Mouse (Mus musculus): ENCODE measurements around the gene Colq.
"Not testable (repeated sequence)": the region's sequence is repeated elsewhere in the genome, so short reads cannot be mapped to it uniquely, and the experiment has no call there.

The Colq gene

GRCm38 (mm10) chr14:31591243-31591642, at the start of gene Colq:
Colq (minus strand) TSS chr14:31591343.
- DNase-seq (ENCODE audit: low spot score in 2 of 2) = no peak

DNA sequence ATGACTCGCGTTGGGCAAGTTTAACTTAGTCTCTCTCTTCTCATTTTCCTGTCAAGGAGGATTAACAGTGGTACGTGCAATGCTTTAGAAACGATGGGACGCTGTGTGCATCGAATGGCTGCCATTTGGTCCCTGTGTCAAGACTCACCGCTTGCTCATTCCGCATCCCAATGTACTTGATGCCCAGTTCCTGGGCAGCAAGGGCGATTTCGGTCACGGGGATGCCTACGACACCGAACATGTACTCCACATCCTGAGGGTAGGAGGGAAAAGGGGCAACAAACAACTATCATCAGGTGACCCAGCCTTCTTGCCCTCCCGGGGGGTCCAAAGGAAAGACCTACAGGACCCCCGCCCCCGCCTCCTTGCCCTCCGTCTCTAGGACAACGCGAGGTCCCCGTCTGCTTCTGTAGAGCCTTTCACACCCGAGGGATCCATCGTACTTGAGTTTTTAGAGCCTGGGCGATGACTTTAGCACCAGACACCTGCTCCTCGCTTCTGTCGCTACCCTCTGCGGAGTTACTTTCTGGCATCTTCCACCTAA, 49.3 kb upstream of the Colq start, which contains the start of gene Gm49387:
Gm49387 (minus strand) TSS at position 533 of the 544 bp plus-strand sequence.
- no peak for DNase-seq (ENCODE audit: low spot score in 2 of 2)

DNA sequence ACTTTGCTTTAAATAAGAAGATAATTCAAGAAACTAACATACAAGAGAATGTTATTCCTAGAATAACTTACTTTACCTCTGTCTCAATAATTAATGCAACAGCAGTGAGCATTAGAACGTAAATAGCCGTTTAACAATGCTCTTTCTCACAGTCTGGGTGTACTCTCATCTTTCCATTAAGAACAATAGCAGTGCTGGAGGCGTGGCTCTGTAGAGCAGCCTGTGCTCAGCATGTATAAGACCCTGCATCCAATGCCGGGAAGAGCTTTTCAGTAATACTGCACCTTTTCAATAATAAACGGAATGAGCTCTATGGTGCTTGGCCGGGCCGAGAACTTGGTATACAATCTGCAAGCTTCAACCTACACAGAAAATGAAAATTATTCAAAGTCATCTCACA, 39.5 kb upstream of the Colq start:
- no peak for DNase-seq (ENCODE audit: low spot score in 2 of 2)

GRCm38 (mm10) chr14:31622748-31623147, 31.6 kb upstream of the Colq start:
- DNase-seq (ENCODE audit: low spot score in 2 of 2) = peak; percentile 60 to 61

DNA sequence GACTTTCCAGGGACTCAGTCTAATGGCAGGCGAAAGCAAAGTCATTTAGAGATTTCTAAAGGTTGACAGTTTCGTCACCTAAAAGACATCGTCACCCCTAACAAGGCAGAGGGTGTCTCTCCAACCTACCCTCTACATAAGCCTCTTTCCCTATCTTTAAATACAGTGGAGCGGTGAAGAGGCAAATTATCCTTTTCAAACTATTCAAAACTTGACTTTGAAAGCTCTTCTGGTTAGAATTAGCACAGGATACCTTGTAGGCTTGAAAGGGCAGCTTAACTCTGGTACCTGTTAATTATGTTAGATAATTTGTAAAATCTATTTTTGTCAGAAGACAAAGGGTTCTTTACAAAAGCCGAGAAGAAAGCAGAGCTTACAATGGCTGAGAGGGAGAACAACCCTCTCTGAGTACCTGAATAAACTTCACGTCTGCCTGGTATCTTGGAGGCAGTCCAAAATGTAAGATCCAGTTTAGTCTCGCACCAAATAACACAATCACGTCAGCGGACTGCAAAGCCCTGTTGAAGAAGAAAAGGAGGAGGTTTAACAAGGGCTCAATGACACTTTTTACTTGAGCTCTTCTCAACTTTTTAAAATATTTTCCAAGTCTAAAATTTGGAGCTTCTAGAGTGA, 29.6 kb upstream of the Colq start:
- DNase-seq (ENCODE audit: low spot score in 2 of 2) = no peak

GRCm38 (mm10) chr14:31617997-31618396, 26.9 kb upstream of the Colq start:
- DNase-seq (ENCODE audit: low spot score in 2 of 2) = no peak

- DNase-seq (ENCODE audit: low spot score in 2 of 2) = peak in 1 of 2 experiments; percentile 42
Measured at GRCm38 (mm10) chr14:31617204-31617603, 26.1 kb upstream of the Colq start.

DNA sequence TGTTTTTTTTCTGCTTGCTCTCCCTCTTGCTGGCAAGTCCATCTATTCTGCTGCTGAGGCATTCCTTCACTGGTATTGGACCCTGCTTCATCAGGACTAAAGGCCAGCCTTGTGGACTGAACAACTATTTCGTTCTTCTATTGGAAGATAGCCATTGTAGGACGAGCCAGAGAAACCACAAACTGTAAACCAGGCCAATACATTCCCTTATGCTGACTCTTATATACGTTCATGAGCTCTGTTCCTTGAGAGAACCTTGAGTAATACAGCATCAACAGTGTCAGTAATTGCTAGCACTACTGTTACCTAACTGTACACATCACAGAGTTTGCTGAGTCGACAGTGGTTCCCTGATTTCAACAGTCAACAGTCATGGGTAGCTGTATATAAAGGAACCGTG, 22.5 kb upstream of the Colq start:
- no peak for DNase-seq (ENCODE audit: low spot score in 2 of 2)

DNA sequence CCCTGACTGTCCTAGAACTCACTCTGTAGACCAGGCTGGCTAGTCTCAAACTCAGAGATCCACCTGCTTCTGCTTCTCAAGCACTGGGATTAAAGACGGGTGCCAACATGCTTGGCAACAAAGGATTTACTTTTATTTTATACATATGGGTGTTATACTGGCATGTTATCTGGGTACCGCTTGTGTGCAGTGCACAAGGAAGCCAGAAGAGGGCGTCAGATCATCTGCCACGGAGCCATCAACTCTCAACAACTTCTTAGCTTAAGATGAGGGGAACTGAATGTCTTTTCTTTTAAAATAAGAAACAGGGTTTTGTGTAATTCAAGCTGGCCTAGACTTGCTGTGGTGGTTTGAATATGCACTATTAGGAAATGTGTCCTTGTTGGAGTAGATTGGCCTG, 20.8 kb upstream of the Colq start:
- no peak for DNase-seq (ENCODE audit: low spot score in 2 of 2)

- no peak for DNase-seq (ENCODE audit: low spot score in 2 of 2)
Measured at GRCm38 (mm10) chr14:31605514-31605913, 14.4 kb upstream of the Colq start.

DNA sequence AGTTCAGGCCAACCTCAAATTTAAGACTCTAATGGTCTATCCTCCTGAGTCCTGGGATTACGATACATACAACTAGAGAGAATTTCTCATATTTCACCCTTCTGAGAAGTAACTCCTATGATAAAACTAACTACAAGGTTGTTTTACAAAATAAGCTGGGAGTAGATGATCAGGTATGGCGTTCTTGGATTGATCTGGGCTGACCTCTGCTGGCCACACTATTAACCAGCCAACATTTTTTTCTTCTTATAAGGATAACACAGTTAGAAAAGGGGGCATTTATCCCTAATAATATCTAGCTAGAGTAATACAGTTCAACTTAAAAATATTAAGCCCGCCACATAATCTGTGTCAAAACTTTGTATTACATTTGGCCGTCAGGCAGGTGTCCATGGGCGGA, 13.8 kb upstream of the Colq start:
- DNase-seq (ENCODE audit: low spot score in 2 of 2) = peak in 1 of 2 experiments; percentile 15

- DNase-seq (ENCODE audit: low spot score in 2 of 2) = not testable (repeated sequence)
Measured at GRCm38 (mm10) chr14:31602616-31602979, 11.5 kb upstream of the Colq start.

DNA sequence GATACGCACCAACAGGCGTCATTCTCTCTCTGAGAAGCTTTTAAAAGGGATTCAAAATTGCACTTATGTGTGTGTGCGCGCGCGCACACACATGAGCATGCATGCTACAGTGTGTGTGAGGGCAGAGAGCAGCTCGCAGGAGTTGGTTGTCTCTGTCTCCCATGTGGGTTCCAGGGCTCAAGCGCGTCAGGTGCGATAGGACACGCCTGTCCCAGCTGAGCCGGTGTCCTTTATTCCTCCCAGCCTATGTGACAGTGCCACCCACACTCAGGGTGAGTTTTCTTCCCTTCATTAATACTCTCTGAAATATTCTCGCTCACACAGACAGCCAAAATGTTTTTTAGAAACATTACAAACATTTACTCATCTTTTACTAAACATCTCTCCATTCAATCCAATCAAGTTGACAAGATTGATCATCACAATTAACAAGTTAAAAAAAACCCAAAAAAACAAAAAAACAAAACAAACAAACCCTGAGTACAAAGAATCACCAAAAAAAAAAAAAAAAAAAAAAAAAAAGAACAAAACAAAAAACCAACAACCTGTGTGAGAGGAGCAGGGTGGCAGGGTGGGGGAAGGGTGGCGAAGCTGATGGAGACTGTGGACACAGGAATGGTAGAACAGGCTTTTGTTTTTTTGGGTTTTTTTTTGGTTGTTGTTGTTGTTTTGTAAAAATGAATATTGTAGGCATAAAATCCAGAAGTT, 10.9 kb upstream of the Colq start:
- DNase-seq (ENCODE audit: low spot score in 2 of 2) = no peak

DNA sequence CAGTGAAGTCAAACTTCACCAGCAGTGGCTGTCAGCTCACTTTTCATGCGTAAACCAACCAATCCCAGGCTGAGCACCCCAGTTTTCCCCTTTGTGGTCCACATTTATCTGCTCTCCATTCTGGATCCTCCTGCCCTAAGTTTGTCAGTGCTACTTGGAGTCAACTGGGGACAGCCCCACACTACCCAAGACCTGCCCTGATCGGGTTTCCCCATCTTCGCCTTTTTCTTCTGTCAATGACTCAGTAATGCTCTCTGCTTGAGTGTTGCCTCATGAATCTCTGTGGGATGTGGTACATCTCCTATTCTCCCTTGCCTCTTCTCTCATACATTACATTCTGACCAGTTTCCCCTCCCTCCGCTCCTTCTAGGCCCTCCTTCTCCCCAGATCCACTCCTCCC, 6.3 kb upstream of the Colq start:
- DNase-seq (ENCODE audit: low spot score in 2 of 2) = no peak

DNA sequence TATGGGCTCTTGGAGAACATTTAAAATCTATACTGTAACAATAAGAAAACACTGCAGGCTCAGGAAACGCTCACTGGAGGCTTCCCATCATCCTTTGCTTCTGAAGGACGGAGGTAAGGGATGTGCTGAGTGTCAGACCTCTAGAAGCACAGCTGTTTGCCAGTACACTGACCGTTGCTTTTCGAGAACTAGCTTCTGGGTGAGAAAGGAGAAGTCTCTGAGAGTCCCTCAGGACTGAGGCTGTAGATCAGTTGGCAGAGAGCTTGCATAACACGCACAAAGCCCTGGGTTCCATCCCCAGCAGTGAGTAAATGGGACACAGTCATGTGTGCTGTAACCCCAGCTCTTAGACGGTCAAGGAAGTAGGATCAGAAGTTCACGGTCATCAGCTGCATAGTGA, 5.3 kb upstream of the Colq start:
- DNase-seq (ENCODE audit: low spot score in 2 of 2) = no peak

DNA sequence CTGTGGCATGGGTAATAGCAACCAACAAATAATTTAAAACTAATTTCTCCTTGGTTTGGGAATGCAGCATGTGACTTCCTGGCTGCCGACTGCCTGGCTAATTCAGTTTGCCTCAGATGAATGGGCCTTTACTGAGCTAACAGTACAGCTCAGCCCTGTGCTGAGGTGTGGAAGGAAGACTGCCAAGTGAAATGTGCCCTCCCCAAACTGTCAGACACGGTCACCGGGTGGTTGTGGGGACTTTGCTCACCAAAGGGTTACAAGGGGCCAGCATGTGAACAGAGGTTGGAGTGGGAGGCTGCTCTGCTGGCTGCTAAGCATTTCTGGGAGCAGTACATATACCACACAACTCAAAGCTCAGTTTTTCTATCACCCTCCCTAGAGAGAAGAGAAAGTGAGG, 3.5 kb upstream of the Colq start:
- DNase-seq (ENCODE audit: low spot score in 2 of 2) = no peak

GRCm38 (mm10) chr14:31593036-31593435, 1.9 kb upstream of the Colq start:
- no peak for DNase-seq (ENCODE audit: low spot score in 2 of 2)

DNA sequence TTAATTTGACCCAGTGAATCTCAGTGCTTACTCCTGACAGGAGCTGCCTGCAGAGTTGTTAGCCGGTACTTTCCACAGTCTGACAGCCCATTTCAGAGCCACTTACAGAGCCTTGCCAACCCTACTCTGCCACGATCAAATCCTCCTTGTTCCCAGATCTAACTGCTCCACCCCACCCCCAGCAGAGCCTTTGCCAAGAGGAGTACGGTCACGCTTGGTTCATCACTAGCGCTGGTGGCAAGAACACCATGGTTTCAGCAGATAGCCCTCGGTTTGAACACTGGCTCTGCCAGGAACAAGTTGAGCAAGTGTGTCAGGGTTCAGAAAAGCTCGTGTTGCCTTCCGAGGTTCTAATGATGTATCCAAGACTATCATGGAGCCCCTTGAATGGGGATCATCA, 4.7 kb downstream of the Colq start:
- no peak for DNase-seq (ENCODE audit: low spot score in 2 of 2)

- DNase-seq (ENCODE audit: low spot score in 2 of 2) = no peak
Measured at GRCm38 (mm10) chr14:31583082-31583481, 8.1 kb downstream of the Colq start.

DNA sequence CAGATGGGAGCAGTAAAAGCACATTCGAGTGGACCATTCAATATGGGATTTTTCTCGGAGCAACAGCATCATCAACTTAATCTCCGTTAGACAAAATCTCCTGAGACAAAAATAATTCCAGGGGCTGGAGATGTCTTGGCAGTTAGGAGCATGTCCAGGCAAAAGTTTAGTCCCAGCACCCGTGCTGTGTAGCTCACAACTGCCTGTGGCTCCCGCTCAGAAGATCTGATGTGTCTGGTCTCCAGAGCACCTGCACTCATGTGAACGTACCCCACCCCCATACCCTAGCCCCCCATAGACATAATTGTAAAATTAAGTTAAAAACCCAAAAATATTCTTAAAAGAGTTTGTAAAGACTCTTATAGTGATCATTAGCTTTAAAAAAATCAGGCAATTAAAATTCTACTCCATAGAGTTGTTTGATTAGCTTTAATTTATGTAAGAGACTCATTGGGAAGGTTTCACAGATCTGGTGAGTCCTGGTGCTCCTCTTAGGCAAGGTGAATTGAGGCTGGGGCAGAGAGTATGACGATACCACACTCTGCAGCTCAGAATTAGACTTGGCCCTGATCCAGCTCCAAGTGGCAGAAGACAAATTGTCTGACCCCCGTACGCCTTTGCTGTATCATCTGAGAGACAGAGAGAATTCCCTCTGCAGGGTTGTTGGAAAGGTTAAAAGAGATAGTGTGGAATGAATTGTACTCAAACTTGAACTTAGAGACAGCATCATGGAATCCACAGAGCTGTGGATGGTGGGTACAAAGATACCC, 13.0 kb downstream of the Colq start:
- no peak for DNase-seq (ENCODE audit: low spot score in 2 of 2)

DNA sequence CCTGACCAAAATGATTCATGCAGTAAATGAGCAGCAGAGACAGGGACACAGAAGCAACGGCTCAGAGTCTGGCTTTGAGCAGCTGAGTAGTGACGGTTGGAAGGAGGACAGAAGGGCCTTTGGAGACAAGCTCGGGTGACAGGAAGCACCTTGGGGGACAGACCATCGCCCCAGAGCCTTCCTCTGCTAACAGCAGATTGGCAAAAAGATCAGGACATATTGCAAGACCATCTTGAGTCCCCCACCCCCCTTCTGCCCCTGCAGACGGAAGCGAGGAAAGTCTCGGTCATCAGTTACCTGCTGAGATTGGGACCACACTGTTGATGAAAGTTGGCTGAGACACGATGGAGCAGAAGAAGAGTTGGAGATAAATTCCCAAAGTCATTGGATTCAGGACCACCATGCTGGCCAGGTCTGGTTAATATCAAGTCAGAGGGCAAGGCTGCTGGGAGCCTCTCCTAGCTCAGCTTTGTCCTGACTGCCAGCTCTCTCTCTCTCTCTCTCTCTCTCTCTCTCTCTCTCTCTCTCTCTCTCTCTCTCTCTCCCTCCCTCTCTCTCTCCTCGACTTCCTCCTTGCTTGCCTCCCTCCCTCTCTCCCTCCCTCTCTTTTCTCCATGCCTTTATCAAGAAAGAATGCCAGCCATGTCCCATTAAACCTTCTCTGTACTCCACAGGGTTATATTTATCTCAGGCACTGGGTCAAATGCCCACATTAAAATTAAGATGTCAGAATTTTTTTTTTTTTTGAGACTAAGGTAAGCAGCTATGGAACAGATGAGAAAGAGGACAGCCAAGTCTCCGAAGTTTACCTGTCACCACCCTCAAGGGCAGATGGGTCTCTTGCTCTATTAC, 14.1 kb downstream of the Colq start:
- no peak for DNase-seq (ENCODE audit: low spot score in 2 of 2)

DNA sequence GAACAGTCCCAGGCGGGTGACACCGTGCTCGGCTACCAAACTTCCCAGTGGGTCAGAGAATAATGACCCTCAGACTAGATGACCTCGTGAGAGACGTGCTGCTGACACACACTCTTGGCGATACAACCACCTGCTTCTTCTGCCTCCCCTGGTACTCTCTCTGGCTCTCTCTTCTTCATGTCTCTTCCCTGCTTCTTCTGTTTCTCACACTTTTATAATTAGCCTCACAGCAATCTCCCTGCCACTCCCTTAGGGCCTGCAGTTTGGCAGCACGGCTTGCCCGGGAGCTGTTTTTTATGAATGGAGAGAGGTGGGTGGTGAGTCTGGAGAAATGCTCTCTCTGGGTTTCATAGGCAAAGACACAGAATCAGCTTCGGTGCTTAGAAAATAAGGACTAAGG, 15.3 kb downstream of the Colq start:
- peak; percentile 20 to 50 for DNase-seq (ENCODE audit: low spot score in 2 of 2)

Measured in left cerebral cortex, adult 9 months (tissue).